Comparison of ENCODE assay signal across 1 mouse cellular context in the genomic region with DNA sequence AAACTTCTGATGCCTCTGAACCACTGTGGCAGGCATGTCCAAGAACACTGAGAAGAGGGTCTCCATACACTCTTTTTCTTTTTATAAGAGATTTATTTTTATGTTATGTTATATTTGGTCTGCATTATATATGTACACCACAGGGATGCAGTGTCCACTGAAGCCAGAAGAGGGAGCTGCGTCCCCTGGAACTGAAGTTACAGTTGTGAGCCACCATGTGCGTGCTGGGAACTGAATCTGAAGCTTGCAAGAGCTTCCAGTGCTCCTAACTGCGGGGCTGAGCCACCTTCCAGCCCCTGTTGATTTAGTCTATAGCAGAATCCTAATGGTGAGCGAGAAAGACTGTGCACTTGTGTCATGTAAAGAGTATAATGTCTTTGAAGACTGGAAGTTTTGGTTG.
TF ChIP-seq lines count a peak whose summit lies in the region.

No protein-coding gene starts in this region.

TF ChIP-seq in MEL, 35 proteins besides CTCF, POLR2A, EP300 and RAD21 (continued from another document):
- TF ChIP-seq SMC3 (IDR thresholded peaks at IDR 0.05; ENCODE audit: low read depth, low read length): no peak
